Mouse (Mus musculus) cerebral cortex, adult 2 months (tissue): ENCODE measurements around the gene Snap29.

Source experiments
- WGBS: fragments of 180-500 bp; shearing (Covaris S2); methylation state at CpG from one replicate; pipeline ENCODE4 v1.1.7; 2018; 5-methylcytosine and 5-hydroxymethylcytosine counted together

Gene Snap29

DNA sequence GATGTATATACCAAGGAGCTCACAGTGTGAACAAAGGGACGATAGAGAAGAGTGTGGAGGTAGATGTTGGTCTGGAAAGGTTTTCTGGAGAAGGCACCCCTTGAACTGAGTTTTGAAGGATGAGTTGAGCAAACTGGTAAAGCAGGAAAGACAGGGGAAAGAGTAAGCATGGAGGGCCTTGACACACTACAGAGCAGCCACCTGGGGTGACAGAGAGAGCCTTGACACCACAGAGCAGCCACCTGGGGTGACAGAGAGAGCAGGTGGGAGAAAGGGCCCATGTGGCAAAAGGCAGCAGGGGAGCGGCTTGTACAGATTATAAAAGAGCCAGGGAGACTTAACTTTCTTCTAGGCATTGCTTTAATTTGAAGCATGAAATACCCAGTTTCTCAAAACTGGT is 69.0 kb downstream of the Snap29 start:
- 69% methylated on average over 2 of the region's 2 CpGs for WGBS

DNA sequence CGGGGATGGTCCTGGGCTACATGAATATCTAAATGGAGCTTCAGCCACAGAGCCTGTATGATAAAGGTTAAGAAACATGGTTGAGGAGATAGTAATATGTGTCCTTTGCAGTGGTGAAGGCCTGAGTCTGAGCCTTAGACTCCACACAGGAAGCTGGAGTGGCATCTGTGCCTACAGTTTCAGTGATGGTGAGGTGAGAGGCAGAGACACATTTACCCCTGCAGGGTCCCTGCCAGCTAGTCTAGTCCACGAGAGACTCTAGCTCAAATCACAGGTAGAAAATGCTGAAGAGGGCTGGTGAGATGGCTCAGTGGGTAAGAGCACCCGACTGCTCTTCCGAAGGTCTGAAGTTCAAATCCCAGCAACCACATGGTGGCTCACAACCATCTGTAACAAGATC is 69.5 kb downstream of the Snap29 start:
- 82% methylated on average over 4 of the region's 4 CpGs for WGBS

GRCm38 (mm10) chr16:17478331-17478943 is 72.7 kb downstream of the Snap29 start:
- 60% methylated on average over 4 of the region's 4 CpGs for WGBS
